Mouse (Mus musculus): Measurements from ENCODE around the gene Krtap4-13. TPM values are rescaled to one million over a fixed set of nuclear protein-coding genes. Genes with fewer than 3 reads are reported as not detected.
"Not testable (repeated sequence)": the region's sequence is repeated elsewhere in the genome, so short reads cannot be mapped to it uniquely, and the experiment has no call there.

The Krtap4-13 gene
- polyA plus RNA-seq (2011; ENCODE audit: insufficient read depth, insufficient read length, low replicate concordance, missing spikeins) = not detected in 2 replicates

DNA sequence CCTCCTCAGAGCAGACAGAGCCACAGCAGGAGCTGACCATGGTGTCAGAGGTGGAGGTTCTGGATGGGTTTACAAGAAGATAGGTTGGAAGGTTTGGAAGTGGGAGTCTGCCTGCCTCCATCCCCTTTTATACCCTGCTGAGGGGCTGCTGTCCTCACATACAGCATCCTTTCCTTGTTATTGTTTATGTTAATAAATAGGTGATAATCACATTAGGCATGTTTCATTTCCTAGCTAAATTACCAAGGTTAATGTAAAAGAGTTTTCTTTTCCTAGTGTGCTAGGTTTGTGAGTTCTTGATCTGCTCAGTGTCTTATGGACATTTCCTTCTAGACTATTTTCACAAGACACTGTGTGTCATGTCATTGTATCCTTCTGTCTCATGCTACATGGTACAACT lies at the start of gene Krtap4-13:
Gene Krtap4-13 (minus strand): TSS at position 101 of the 400 bp plus-strand sequence.
- H3K27ac ChIP-seq (ENCODE audit: control insufficient read depth, insufficient read depth, low read depth, low read length, poor library complexity); H3K4me1 ChIP-seq (ENCODE audit: control insufficient read depth, insufficient read depth, low read length); H3K4me3 ChIP-seq (replicated peaks; ENCODE audit: control insufficient read depth, low read depth, low read length): not testable (repeated sequence)

DNA sequence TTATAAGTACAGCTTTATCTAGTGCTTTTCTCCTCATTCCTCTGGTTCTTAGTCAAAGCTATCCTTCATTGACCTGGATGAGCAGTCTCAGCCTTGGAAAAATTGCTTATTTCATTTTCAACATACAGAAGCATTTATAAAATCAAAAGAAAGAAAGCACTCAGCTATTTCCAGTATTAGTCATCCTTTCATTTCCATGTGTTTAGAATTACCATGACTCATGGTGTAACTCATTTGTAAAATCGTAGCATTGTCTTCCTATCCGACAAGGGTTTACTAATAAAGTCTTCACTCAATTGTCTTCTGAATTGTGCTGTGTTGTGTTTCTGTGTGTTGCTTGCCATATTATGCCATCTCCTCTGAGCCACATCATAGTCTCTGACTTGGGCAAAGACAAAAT lies 49.1 kb upstream of the Krtap4-13 start:
- WGBS = 77% methylated on average over 2 of the region's 2 CpGs
- TF ChIP-seq POLR2A (IDR thresholded peaks at IDR 0.05; ENCODE audit: borderline replicate concordance, control insufficient read depth, low read depth, low read length) (no peak), CTCF (IDR thresholded peaks at IDR 0.05; ENCODE audit: control insufficient read depth, insufficient read depth, low read length) (no peak)
- no peak overlapping the region for H3K27ac ChIP-seq (ENCODE audit: control insufficient read depth, insufficient read depth, low read depth, low read length, poor library complexity)
- no peak overlapping the region for H3K4me3 ChIP-seq (replicated peaks; ENCODE audit: control insufficient read depth, low read depth, low read length)
- no peaks in the 10 kb centered on the region for H3K4me1 ChIP-seq (ENCODE audit: control insufficient read depth, insufficient read depth, low read length)

DNA sequence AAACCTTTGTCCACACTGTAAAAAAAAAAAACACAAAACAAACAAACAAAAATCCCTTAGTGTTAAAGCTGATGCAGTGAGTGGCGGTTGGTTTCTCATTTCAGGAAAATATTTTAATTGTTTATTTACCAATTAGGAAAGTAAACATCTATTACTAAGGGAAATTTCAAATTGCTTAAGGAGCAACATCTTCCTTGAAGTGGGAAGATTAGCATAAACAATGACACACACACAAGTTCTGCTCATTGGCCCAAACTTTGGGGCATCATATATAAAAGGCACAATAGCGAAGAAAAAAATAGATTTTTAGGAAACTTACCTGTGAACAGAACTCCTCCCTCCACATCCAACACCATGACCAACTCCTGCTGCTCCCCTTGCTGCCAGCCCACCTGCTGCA lies 47.9 kb upstream of the Krtap4-13 start, which contains the start of gene Gm11568:
Gene Gm11568 (plus strand): TSS at position 301 of the 400 bp plus-strand sequence.
- Histone ChIP-seq H3K4me1 (ENCODE audit: control insufficient read depth, insufficient read depth, low read length) (no peaks in the 10 kb centered on the region), H3K27ac (ENCODE audit: control insufficient read depth, insufficient read depth, low read depth, low read length, poor library complexity) (no peak within 1 kb of the TSS), H3K4me3 (replicated peaks; ENCODE audit: control insufficient read depth, low read depth, low read length) (no peak within 1 kb of the TSS)
- 72% methylated on average over 2 of the region's 2 CpGs for WGBS
- no peak for TF ChIP-seq CTCF (IDR thresholded peaks at IDR 0.05; ENCODE audit: control insufficient read depth, insufficient read depth, low read length)
- TF ChIP-seq POLR2A (IDR thresholded peaks at IDR 0.05; ENCODE audit: borderline replicate concordance, control insufficient read depth, low read depth, low read length) = no peak

DNA sequence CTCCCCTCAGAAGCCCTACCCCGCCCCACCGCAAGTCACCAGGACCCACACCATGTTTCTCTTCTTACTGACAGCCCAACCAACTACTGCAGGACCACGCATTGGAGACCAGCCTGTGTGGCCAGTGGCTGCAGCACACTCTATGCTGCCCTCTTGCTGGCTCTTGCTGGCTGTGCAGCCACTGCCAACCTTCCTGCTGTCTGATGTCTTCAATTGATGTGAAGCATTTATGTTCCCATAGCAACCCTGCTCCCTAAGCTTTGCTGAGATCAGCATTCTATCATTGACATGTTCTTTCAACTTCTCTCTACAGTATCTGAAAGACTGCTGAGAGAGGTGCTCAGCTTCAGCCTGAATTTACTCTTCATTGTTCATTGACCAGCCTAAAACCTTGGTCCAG lies 44.4 kb upstream of the Krtap4-13 start:
- 54% methylated on average over 3 of the region's 3 CpGs for WGBS
- Histone ChIP-seq H3K4me1 (ENCODE audit: control insufficient read depth, insufficient read depth, low read length) (no peaks in the 10 kb centered on the region), H3K4me3 (replicated peaks; ENCODE audit: control insufficient read depth, low read depth, low read length) (no peak overlapping the region), H3K27ac (ENCODE audit: control insufficient read depth, insufficient read depth, low read depth, low read length, poor library complexity) (no peak overlapping the region)
- TF ChIP-seq POLR2A (IDR thresholded peaks at IDR 0.05; ENCODE audit: borderline replicate concordance, control insufficient read depth, low read depth, low read length) = no peak
- no peak for TF ChIP-seq CTCF (IDR thresholded peaks at IDR 0.05; ENCODE audit: control insufficient read depth, insufficient read depth, low read length)

DNA sequence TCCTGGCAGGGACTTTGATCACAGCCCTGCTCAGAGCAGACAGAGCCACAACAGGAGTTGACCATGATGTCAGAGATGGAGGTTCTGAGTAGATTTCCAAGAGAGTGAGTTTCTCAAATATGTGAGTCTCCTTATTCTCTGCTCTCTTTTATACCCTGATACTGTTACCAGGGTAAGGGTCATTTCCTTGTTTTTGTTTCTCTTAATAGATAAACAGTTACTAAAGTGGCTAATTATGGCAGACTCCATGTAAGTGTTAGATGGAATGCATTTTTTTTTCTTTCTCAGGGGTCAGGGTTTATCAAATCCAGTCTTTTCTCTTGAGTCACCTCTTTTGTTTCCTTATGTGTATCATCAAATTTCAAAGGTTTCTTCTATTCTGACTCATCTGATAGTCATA lies 41.8 kb upstream of the Krtap4-13 start, which contains the start of gene Krtap4-16:
Gene Krtap4-16 (minus strand): TSS at position 101 of the 400 bp plus-strand sequence.
- Histone ChIP-seq H3K4me1 (ENCODE audit: control insufficient read depth, insufficient read depth, low read length) (no peaks in the 10 kb centered on the region), H3K27ac (ENCODE audit: control insufficient read depth, insufficient read depth, low read depth, low read length, poor library complexity) (no peak within 1 kb of the TSS), H3K4me3 (replicated peaks; ENCODE audit: control insufficient read depth, low read depth, low read length) (no peak within 1 kb of the TSS)
- TF ChIP-seq CTCF (IDR thresholded peaks at IDR 0.05; ENCODE audit: control insufficient read depth, insufficient read depth, low read length) = no peak
- no peak for TF ChIP-seq POLR2A (IDR thresholded peaks at IDR 0.05; ENCODE audit: borderline replicate concordance, control insufficient read depth, low read depth, low read length)

DNA sequence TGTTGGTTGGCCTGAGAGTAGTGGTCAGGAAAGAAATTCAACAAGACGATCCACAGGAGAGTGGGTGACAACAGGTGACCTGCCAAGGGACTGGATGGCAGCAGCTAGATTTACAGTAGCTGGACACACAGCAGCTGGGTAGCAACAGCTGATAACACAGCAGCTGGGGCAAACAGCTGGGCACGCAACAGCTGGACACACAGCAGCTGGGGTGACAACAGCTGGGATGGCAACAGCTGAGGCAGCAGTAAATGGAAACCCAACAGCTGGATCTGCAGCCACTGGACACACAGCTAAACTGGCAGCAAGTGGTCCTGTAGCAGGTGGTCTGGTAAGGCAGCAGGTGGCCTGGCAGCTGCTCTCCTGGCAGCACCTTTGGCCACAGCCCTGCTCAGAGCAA lies 37.1 kb upstream of the Krtap4-13 start:
- no peak for TF ChIP-seq POLR2A (IDR thresholded peaks at IDR 0.05; ENCODE audit: borderline replicate concordance, control insufficient read depth, low read depth, low read length)
- TF ChIP-seq CTCF (IDR thresholded peaks at IDR 0.05; ENCODE audit: control insufficient read depth, insufficient read depth, low read length) = no peak
- 83% methylated on average over 2 of the region's 2 CpGs for WGBS
- Histone ChIP-seq H3K4me3 (replicated peaks; ENCODE audit: control insufficient read depth, low read depth, low read length) (no peak overlapping the region), H3K4me1 (ENCODE audit: control insufficient read depth, insufficient read depth, low read length) (no peaks in the 10 kb centered on the region), H3K27ac (ENCODE audit: control insufficient read depth, insufficient read depth, low read depth, low read length, poor library complexity) (no peak overlapping the region)

DNA sequence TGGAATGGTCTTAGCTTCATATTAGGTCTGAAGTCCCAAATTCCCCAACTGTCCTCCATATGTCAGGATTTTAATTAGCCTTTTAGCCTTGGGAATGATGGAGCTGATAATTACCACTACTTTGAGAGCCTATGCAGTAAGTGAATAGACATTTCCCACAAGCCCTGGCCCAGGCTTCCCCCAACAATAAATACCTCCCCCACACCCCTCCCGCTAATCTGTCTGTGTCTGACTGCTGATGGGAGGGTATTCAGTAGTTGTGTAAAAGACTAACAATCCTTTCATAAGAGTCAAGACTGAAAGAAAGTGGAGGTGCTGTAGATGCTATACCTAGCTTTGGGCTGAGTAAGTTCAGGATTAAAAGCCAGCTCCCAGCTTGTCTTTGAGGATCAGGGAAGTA lies 32.5 kb upstream of the Krtap4-13 start:
- H3K27ac ChIP-seq (ENCODE audit: control insufficient read depth, insufficient read depth, low read depth, low read length, poor library complexity) = no peak overlapping the region

DNA sequence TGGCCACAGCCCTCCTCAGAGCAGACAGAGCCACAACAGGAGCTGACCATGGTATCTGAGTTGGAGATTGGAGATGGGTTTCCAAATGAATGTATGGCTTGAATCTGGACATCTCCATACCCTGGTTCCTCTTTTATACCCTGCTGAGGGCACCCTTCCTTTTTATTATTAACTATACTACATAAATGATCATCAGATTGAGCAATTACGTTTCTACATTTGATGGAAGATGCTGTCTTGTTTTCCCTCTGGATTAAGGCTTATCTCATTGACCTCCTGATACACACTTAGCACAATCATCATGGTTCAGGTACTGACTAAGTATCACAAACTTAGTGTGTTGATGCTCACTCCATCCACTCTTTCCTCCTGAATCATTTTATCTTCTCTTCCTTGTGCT lies 28.3 kb upstream of the Krtap4-13 start, which contains the start of gene 2300003K06Rik:
Gene 2300003K06Rik (minus strand): TSS at position 101 of the 400 bp plus-strand sequence.
- no peak within 1 kb of the TSS for H3K27ac ChIP-seq (ENCODE audit: control insufficient read depth, insufficient read depth, low read depth, low read length, poor library complexity)
- TF ChIP-seq CTCF (IDR thresholded peaks at IDR 0.05; ENCODE audit: control insufficient read depth, insufficient read depth, low read length) (no peak), POLR2A (IDR thresholded peaks at IDR 0.05; ENCODE audit: borderline replicate concordance, control insufficient read depth, low read depth, low read length) (no peak)
- WGBS = 69% methylated on average over 1 of the region's 1 CpGs
- H3K4me1 ChIP-seq (ENCODE audit: control insufficient read depth, insufficient read depth, low read length) = no peaks in the 10 kb centered on the region
- H3K4me3 ChIP-seq (replicated peaks; ENCODE audit: control insufficient read depth, low read depth, low read length) = no peak within 1 kb of the TSS

More for the DNA sequence above, 32.5 kb upstream of the Krtap4-13 start:
- TF ChIP-seq POLR2A (IDR thresholded peaks at IDR 0.05; ENCODE audit: borderline replicate concordance, control insufficient read depth, low read depth, low read length) (no peak), CTCF (IDR thresholded peaks at IDR 0.05; ENCODE audit: control insufficient read depth, insufficient read depth, low read length) (no peak)
- 61% methylated on average over 1 of the region's 1 CpGs for WGBS
- H3K4me1 ChIP-seq (ENCODE audit: control insufficient read depth, insufficient read depth, low read length) = no peaks in the 10 kb centered on the region
- H3K4me3 ChIP-seq (replicated peaks; ENCODE audit: control insufficient read depth, low read depth, low read length) = no peak overlapping the region

DNA sequence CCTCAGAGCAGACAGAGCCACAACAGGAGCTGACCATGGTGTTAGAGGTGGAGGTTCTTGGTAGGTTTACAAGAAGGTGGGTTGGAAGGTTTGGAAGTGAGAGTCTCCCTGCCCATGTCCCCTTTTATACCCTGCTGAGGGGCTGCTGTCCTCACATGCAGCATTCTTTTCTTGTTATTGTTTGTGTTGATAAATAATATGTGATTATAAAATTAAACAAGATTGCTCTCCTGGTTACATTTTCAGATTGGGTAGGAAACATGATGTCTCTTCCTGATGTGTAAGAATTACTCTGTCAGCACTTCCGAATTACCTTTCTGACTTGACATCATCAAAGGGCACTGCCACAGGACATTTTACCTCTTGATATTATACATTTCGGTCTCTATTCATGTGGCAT lies 5.9 kb upstream of the Krtap4-13 start, which contains the start of gene Gm11564:
Gene Gm11564 (minus strand): TSS at position 101 of the 400 bp plus-strand sequence.
- H3K4me3 ChIP-seq (replicated peaks; ENCODE audit: control insufficient read depth, low read depth, low read length); H3K27ac ChIP-seq (ENCODE audit: control insufficient read depth, insufficient read depth, low read depth, low read length, poor library complexity); H3K4me1 ChIP-seq (ENCODE audit: control insufficient read depth, insufficient read depth, low read length): not testable (repeated sequence)
- 66% methylated on average over 2 of the region's 2 CpGs for WGBS

DNA sequence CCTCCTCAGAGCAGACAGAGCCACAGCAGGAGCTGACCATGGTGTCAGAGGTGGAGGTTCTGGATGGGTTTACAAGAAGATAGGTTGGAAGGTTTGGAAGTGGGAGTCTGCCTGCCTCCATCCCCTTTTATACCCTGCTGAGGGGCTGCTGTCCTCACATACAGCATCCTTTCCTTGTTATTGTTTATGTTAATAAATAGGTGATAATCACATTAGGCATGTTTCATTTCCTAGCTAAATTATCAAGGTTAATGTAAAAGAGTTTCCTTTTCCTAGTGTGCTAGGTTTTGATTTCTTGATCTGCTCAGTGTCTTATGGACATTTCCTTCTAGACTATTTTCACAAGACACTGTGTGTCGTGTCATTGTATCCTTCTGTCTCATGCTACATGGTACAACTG lies 5.3 kb downstream of the Krtap4-13 start, which contains the start of gene Gm11554:
Gene Gm11554 (minus strand): TSS at position 101 of the 400 bp plus-strand sequence.
- WGBS = no CpG with 5 or more reads among the region's 1 CpGs
- H3K27ac ChIP-seq (ENCODE audit: control insufficient read depth, insufficient read depth, low read depth, low read length, poor library complexity); H3K4me3 ChIP-seq (replicated peaks; ENCODE audit: control insufficient read depth, low read depth, low read length); H3K4me1 ChIP-seq (ENCODE audit: control insufficient read depth, insufficient read depth, low read length): not testable (repeated sequence)

DNA sequence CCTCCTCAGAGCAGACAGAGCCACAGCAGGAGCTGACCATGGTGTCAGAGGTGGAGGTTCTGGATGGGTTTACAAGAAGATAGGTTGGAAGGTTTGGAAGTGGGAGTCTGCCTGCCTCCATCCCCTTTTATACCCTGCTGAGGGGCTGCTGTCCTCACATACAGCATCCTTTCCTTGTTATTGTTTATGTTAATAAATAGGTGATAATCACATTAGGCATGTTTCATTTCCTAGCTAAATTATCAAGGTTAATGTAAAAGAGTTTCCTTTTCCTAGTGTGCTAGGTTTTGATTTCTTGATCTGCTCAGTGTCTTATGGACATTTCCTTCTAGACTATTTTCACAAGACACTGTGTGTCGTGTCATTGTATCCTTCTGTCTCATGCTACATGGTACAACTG lies 10.9 kb downstream of the Krtap4-13 start, which contains the start of gene Gm11569:
Gene Gm11569 (minus strand): TSS at position 101 of the 400 bp plus-strand sequence.
- not testable (repeated sequence) for H3K4me1 ChIP-seq (ENCODE audit: control insufficient read depth, insufficient read depth, low read length); H3K4me3 ChIP-seq (replicated peaks; ENCODE audit: control insufficient read depth, low read depth, low read length); H3K27ac ChIP-seq (ENCODE audit: control insufficient read depth, insufficient read depth, low read depth, low read length, poor library complexity)
- WGBS = no CpG with 5 or more reads among the region's 1 CpGs
